Mouse (Mus musculus): ENCODE measurements at regions not wholly inside any gene's neighbourhood (a gene's known extent, or its start where the extent isn't known, plus 50 kb on each side); places are given as distances from the start of the nearest gene placed in this dataset.

GRCm38 (mm10) chr1:193678448-193678847, 308.4 kb upstream of the Camk1g start:
- no peak overlapping the region for H3K9ac ChIP-seq (replicated peaks)
- WGBS: 87% methylated on average over 2 of the region's 2 CpGs
- no peaks in the 10 kb centered on the region for H3K27me3 ChIP-seq
- no peaks in the 10 kb centered on the region for H3K36me3 ChIP-seq
- H3K9me3 ChIP-seq: no peaks in the 10 kb centered on the region
- no peak for ATAC-seq (ENCODE audit: low FRiP score, low read depth)
- no peak overlapping the region for H3K4me3 ChIP-seq
- H3K27ac ChIP-seq (replicated peaks): no peak overlapping the region
- H3K4me1 ChIP-seq: peaks cover 6% of the 10 kb centered on the region; the same call in 1 of the 2 replicates
- no peak overlapping the region for H3K4me2 ChIP-seq (replicated peaks)

- no peak overlapping the region for H3K4me2 ChIP-seq (replicated peaks)
- no peak overlapping the region for H3K4me3 ChIP-seq
- 0 out of 2 replicates have a peak, but pooled peaks have one; percentile 34 for ATAC-seq (ENCODE audit: low FRiP score, low read depth)
- no peak overlapping the region for H3K27ac ChIP-seq (replicated peaks)
- no peak overlapping the region for H3K9ac ChIP-seq (replicated peaks)
- no peaks in the 10 kb centered on the region for H3K36me3 ChIP-seq
- peaks cover 14% of the 10 kb centered on the region for H3K4me1 ChIP-seq
- peaks cover 4% of the 10 kb centered on the region; the same call in 1 of the 2 replicates for H3K9me3 ChIP-seq
- 34% methylated on average over 3 of the region's 3 CpGs for WGBS
- no peaks in the 10 kb centered on the region; the same call in 1 of the 2 replicates for H3K27me3 ChIP-seq
These were observed 303.2 kb upstream of the Camk1g start for GRCm38 (mm10) chr1:193673236-193673830.

DNA sequence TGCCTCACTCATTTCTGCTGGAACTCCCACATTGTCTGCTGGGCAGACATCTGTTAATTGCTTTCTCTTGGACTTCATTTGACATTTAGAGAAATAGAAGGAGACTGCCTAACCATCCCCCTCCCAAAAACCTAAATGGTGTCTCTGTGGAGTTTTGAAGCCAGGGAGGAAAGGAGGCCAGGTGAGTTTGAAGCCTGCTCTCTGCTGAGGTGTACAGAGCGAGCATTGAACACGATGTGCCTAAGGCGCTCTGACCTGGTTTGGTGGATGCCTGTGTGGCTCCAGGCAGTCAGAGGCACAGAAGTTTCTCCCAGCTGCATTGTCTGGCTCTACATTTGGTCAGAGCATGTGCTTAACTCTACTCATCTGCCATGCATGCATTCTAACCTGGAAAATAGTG, 302.6 kb upstream of the Camk1g start:
- H3K4me2 ChIP-seq (replicated peaks): no peak overlapping the region
- H3K27ac ChIP-seq (replicated peaks): no peak overlapping the region
- H3K4me3 ChIP-seq: no peak overlapping the region
- H3K9ac ChIP-seq (replicated peaks): no peak overlapping the region
- H3K36me3 ChIP-seq: no peaks in the 10 kb centered on the region
- H3K4me1 ChIP-seq: peaks cover 13% of the 10 kb centered on the region
- no peaks in the 10 kb centered on the region; the same call in 1 of the 2 replicates for H3K27me3 ChIP-seq
- H3K9me3 ChIP-seq: peaks cover 4% of the 10 kb centered on the region; the same call in 1 of the 2 replicates
- WGBS: 72% methylated on average over 3 of the region's 3 CpGs
- ATAC-seq (ENCODE audit: low FRiP score, low read depth): no peak

- no peak overlapping the region for H3K4me3 ChIP-seq
- no peaks in the 10 kb centered on the region for H3K36me3 ChIP-seq
- no peak overlapping the region for H3K27ac ChIP-seq (replicated peaks)
- 55% methylated on average over 3 of the region's 3 CpGs for WGBS
- H3K9ac ChIP-seq (replicated peaks): no peak overlapping the region
- no peak for ATAC-seq (ENCODE audit: low FRiP score, low read depth)
- peaks cover 4% of the 10 kb centered on the region; the same call in 1 of the 2 replicates for H3K9me3 ChIP-seq
- H3K4me2 ChIP-seq (replicated peaks): no peak overlapping the region
- peaks cover 8% of the 10 kb centered on the region; the same call in 1 of the 2 replicates for H3K4me1 ChIP-seq
- H3K27me3 ChIP-seq: no peaks in the 10 kb centered on the region; the same call in 1 of the 2 replicates
These were observed 301.7 kb upstream of the Camk1g start for GRCm38 (mm10) chr1:193671816-193672254.

DNA sequence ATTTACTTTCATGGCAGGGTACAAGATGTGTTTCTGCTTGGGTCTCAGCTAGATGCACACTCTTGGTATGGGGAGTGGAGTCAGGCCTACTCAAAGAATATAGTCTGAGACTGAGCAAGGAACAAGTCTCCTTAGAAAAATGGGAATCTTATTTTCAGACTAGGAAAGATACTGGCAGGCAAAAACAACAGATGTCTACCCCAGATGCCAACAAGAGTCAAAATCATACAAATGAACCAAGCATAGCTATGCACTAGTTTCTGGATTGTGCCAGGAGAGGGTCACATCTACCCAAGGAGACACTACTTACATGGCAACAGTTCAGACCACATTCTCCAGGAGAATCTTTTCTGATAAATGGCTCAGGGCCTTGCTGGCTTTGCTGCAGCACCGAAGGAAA, 300.9 kb upstream of the Camk1g start:
- no peaks in the 10 kb centered on the region for H3K36me3 ChIP-seq
- peaks cover 9% of the 10 kb centered on the region; the same call in 1 of the 2 replicates for H3K4me1 ChIP-seq
- WGBS: 85% methylated on average over 1 of the region's 1 CpGs
- H3K27me3 ChIP-seq: peaks cover under 1% of the 10 kb centered on the region; the same call in 1 of the 2 replicates
- H3K9ac ChIP-seq (replicated peaks): no peak overlapping the region
- H3K27ac ChIP-seq (replicated peaks): no peak overlapping the region
- H3K4me3 ChIP-seq: no peak overlapping the region
- peaks cover 4% of the 10 kb centered on the region; the same call in 1 of the 2 replicates for H3K9me3 ChIP-seq
- H3K4me2 ChIP-seq (replicated peaks): no peak overlapping the region
- no peak for ATAC-seq (ENCODE audit: low FRiP score, low read depth)

GRCm38 (mm10) chr1:193670008-193670407, 299.9 kb upstream of the Camk1g start:
- Histone ChIP-seq H3K27ac (replicated peaks) (no peak overlapping the region), H3K36me3 (no peaks in the 10 kb centered on the region), H3K4me3 (no peak overlapping the region), H3K27me3 (peaks cover 4% of the 10 kb centered on the region), H3K9me3 (peaks cover 4% of the 10 kb centered on the region; the same call in 1 of the 2 replicates), H3K9ac (replicated peaks) (no peak overlapping the region), H3K4me1 (peaks cover 18% of the 10 kb centered on the region), H3K4me2 (replicated peaks) (no peak overlapping the region)
- no peak for ATAC-seq (ENCODE audit: low FRiP score, low read depth)

GRCm38 (mm10) chr1:193668841-193669240, 298.7 kb upstream of the Camk1g start:
- Histone ChIP-seq H3K9me3 (peaks cover 4% of the 10 kb centered on the region; the same call in 1 of the 2 replicates), H3K4me1 (peaks cover 18% of the 10 kb centered on the region), H3K4me2 (replicated peaks) (no peak overlapping the region), H3K27me3 (peaks cover 8% of the 10 kb centered on the region), H3K4me3 (no peak overlapping the region), H3K27ac (replicated peaks) (no peak overlapping the region), H3K9ac (replicated peaks) (no peak overlapping the region), H3K36me3 (no peaks in the 10 kb centered on the region)
- no peak for ATAC-seq (ENCODE audit: low FRiP score, low read depth)

GRCm38 (mm10) chr1:193665854-193666253, 295.8 kb upstream of the Camk1g start:
- Histone ChIP-seq H3K4me3 (no peak overlapping the region), H3K9ac (replicated peaks) (no peak overlapping the region), H3K4me1 (peaks cover 27% of the 10 kb centered on the region), H3K27me3 (peaks cover 12% of the 10 kb centered on the region), H3K27ac (replicated peaks) (no peak overlapping the region), H3K9me3 (peaks cover 4% of the 10 kb centered on the region; the same call in 1 of the 2 replicates), H3K36me3 (no peaks in the 10 kb centered on the region), H3K4me2 (replicated peaks) (no peak overlapping the region)
- peak; percentile 20; the same call in 1 of the 2 replicates for ATAC-seq (ENCODE audit: low FRiP score, low read depth)
- 57% methylated on average over 5 of the region's 5 CpGs for WGBS

DNA sequence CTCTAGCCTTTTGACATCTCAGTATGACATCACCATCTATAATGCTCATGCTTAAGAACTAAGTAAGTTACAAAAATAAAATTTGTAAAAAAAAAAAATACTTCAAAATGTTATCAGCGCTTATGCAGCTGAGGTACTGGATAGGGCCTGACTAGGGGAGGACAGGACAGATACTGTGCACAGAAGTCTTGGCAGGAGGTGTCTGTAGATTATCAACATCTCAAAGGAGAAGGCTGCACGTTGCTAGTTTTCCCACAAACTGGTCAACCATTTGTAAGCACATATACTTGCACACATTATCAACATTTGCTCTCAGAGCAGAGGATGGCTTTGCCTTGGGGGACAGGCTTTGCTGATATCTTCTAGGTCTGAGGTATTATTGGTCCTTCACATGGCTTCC, 294.5 kb upstream of the Camk1g start:
- Histone ChIP-seq H3K27ac (replicated peaks) (no peak overlapping the region), H3K4me2 (replicated peaks) (no peak overlapping the region), H3K9ac (replicated peaks) (no peak overlapping the region), H3K4me1 (peaks cover 27% of the 10 kb centered on the region), H3K9me3 (peaks cover 4% of the 10 kb centered on the region; the same call in 1 of the 2 replicates), H3K36me3 (no peaks in the 10 kb centered on the region), H3K27me3 (peaks cover 12% of the 10 kb centered on the region), H3K4me3 (no peak overlapping the region)
- ATAC-seq (ENCODE audit: low FRiP score, low read depth): no peak
- WGBS: 89% methylated on average over 2 of the region's 2 CpGs

DNA sequence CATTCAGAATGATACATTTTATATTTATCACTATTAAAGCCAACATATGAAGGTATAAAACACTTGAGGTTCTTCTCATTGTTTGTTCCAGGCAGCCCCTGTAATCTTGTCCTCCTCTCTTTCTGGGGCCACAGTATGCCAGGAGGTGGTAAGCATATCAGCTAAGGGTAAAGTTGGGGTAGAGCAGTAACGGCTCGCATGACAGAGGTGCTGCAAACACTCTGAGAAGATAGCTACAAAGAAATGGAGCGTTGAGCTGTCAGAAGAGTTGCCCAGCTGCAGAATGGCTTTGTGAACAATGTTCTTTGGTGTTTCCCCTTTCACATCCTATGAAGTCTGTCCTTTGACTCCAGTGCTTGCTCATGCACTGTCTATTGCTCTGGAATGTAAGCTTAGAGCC, 293.5 kb upstream of the Camk1g start:
- 93% methylated on average over 3 of the region's 3 CpGs for WGBS

DNA sequence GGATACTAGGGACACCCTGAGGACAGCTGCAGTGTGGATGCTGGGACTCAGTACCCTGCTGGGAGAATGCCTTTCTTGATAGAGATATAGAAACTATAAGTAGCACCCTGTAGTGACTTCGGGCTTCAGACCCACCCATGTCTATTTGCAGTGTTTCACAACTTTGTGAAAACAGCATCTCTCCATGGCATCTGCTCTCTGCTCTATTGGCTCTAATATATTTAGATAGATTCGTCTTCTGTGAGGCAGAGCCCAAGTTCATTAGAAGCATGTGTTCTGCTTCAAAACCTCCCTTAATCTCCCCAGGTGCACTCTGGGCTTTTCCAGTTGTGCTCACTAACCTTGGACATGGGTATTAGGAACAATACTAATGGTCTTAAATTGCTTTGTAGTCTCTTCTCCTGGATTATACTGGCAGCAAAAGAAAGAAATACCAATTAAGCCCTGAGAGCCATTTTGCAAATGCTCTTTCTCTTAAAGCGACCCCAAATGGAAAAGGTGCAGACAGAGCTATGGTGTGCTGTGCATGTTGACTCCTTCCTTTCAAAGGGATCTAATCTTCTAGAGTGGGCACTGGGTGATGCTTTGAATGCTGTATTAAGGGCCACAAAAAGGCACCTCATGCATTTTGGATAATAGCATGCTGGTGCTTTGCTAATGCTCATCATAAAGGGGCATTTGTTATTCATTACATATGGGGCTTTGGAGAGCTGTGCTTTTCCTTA, 292.2 kb upstream of the Camk1g start:
- Histone ChIP-seq H3K9ac (replicated peaks) (no peak overlapping the region), H3K4me2 (replicated peaks) (no peak overlapping the region), H3K27me3 (peaks cover 12% of the 10 kb centered on the region), H3K4me1 (peaks cover 27% of the 10 kb centered on the region), H3K27ac (replicated peaks) (peak overlapping the region; percentile 65), H3K4me3 (no peak overlapping the region), H3K36me3 (no peaks in the 10 kb centered on the region), H3K9me3 (no peaks in the 10 kb centered on the region)
- WGBS: 27% methylated on average over 3 of the region's 3 CpGs
- peak; percentile 58; the same call in 1 of the 2 replicates for ATAC-seq (ENCODE audit: low FRiP score, low read depth)

More for the DNA sequence above, 293.5 kb upstream of the Camk1g start:
- Histone ChIP-seq H3K9ac (replicated peaks) (no peak overlapping the region), H3K4me2 (replicated peaks) (no peak overlapping the region), H3K36me3 (no peaks in the 10 kb centered on the region), H3K27ac (replicated peaks) (no peak overlapping the region), H3K27me3 (peaks cover 12% of the 10 kb centered on the region), H3K9me3 (no peaks in the 10 kb centered on the region), H3K4me3 (no peak overlapping the region), H3K4me1 (peaks cover 27% of the 10 kb centered on the region)
- ATAC-seq (ENCODE audit: low FRiP score, low read depth): no peak

DNA sequence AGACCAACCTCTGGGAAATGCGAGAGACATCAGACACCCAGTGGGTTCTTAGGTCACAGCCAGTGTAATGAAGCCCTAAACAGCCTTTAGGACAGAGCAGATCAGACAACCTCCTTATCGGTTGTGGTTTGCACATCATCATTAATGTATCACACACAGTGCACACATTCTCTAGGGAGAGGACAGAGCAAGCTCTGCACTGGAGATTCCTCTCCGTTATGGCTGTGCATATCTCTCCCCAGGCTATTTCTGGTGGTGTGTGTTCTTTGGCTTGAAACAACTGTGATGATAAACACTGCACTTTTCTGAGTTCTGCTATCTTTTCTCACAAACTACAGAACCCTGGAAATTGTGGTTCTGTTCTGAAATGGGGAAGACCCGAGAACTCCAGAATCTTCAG, 291.3 kb upstream of the Camk1g start:
- WGBS: 70% methylated on average over 4 of the region's 4 CpGs
- Histone ChIP-seq H3K36me3 (no peaks in the 10 kb centered on the region), H3K9ac (replicated peaks) (no peak overlapping the region), H3K4me1 (peaks cover 27% of the 10 kb centered on the region), H3K27ac (replicated peaks) (no peak overlapping the region), H3K27me3 (peaks cover 12% of the 10 kb centered on the region), H3K4me3 (no peak overlapping the region), H3K4me2 (replicated peaks) (no peak overlapping the region), H3K9me3 (no peaks in the 10 kb centered on the region)
- ATAC-seq (ENCODE audit: low FRiP score, low read depth): no peak

All from midbrain, embryonic 12.5 days (tissue).